ENCODE assay signal across 35 mouse cellular contexts in genomic region chr11:46580428-46580827, GRCm38 (mm10). TPM values are rescaled to one million over a fixed set of nuclear protein-coding genes. Genes with fewer than 3 reads are reported as not detected.
"Had no signal": no experiment of that assay in that cellular context is flagged by ENCODE, and none has a peak within 500 bp of the region (broad histone marks: within the 10 kb centered on the region; RNA-seq: fewer than 3 reads in every experiment).

No protein-coding gene starts in this region.

- H3K9ac ChIP-seq: heart, embryonic 13.5 days; heart, embryonic 15.5 days; hindbrain, embryonic 13.5 days; hindbrain, embryonic 15.5 days; kidney, embryonic 15.5 days; limb, embryonic 12.5 days; liver, embryonic 13.5 days; liver, embryonic 15.5 days had no signal

- H3K4me3 ChIP-seq: gastrocnemius, adult 2 months; heart, adult 2 months; heart, embryonic 13.5 days; heart, embryonic 15.5 days; hindbrain, embryonic 13.5 days; hindbrain, embryonic 15.5 days; kidney, embryonic 15.5 days; left cerebral cortex, adult 2 months; limb, embryonic 10.5 days; limb, embryonic 12.5 days; liver, embryonic 13.5 days; liver, embryonic 15.5 days had no signal

- DNase-seq: gastrocnemius, adult 2 months; gastrocnemius, postnatal 10 days; gastrocnemius, postnatal 25 days; heart, adult 2 months; heart, postnatal 14 days; heart, postnatal 36 days; kidney, adult 11 months; kidney, postnatal 10 days; liver, embryonic 13.5 days had no signal

- H3K4me2 ChIP-seq: heart, embryonic 11.5 days; heart, embryonic 13.5 days; heart, embryonic 15.5 days; hindbrain, embryonic 13.5 days; hindbrain, embryonic 15.5 days; kidney, embryonic 15.5 days; limb, embryonic 12.5 days; liver, embryonic 13.5 days; liver, embryonic 15.5 days had no signal

- H3K4me1 ChIP-seq: heart, embryonic 15.5 days; hindbrain, embryonic 13.5 days; hindbrain, embryonic 15.5 days; kidney, embryonic 15.5 days; limb, embryonic 10.5 days; limb, embryonic 12.5 days had no signal

- H3K27ac ChIP-seq: gastrocnemius, adult 2 months; heart, adult 2 months; heart, embryonic 13.5 days; heart, embryonic 15.5 days; hindbrain, embryonic 13.5 days; hindbrain, embryonic 15.5 days; hindbrain, postnatal 0 days; kidney, embryonic 15.5 days; left cerebral cortex, adult 2 months; limb, embryonic 10.5 days; limb, embryonic 12.5 days; liver, embryonic 13.5 days; liver, embryonic 15.5 days had no signal

- H3K9me3 ChIP-seq: heart, embryonic 13.5 days; heart, embryonic 15.5 days; hindbrain, embryonic 13.5 days; hindbrain, embryonic 15.5 days; kidney, embryonic 15.5 days; limb, embryonic 10.5 days; limb, embryonic 12.5 days; liver, embryonic 13.5 days; liver, embryonic 15.5 days had no signal

- H3K27me3 ChIP-seq: heart, embryonic 13.5 days; heart, embryonic 15.5 days; hindbrain, embryonic 13.5 days; hindbrain, embryonic 15.5 days; kidney, embryonic 15.5 days; limb, embryonic 12.5 days; liver, embryonic 13.5 days; liver, embryonic 15.5 days had no signal

- ATAC-seq: forebrain, embryonic 16.5 days; hindbrain, postnatal 0 days; intestine, embryonic 16.5 days had no signal

- H3K36me3 ChIP-seq: heart, embryonic 13.5 days; heart, embryonic 15.5 days; hindbrain, embryonic 13.5 days; hindbrain, embryonic 15.5 days; kidney, embryonic 15.5 days; limb, embryonic 10.5 days; limb, embryonic 12.5 days; liver, embryonic 13.5 days; liver, embryonic 15.5 days had no signal

RNA-seq across cellular contexts. Expression of gene BC053393, which starts 9.1 kb away (rescaled TPM):
- total RNA-seq: gastrocnemius, adult 2 months; gastrocnemius, postnatal 10 days; gastrocnemius, postnatal 25 days; heart, adult 2 months; heart, postnatal 14 days; heart, postnatal 36 days; hematopoietic stem cell, adult 5-6 weeks; hindbrain, postnatal 0 days; layer of hippocampus, adult 18-20 months; layer of hippocampus, postnatal 10 days; layer of hippocampus, postnatal 25 days; left cerebral cortex, adult 2 months had no signal
- polyA plus RNA-seq: forebrain, embryonic 16.5 days; gonadal fat pad, adult 2 months; heart, adult 2 months; hindbrain, embryonic 11.5 days; hindbrain, embryonic 13.5 days; hindbrain, embryonic 15.5 days; hindbrain, postnatal 0 days; intestine, embryonic 14.5 days; intestine, embryonic 16.5 days; kidney, embryonic 15.5 days; large intestine, adult 2 months; limb, embryonic 10.5 days; liver, embryonic 13.5 days; liver, embryonic 15.5 days had no signal

RNA-seq across cellular contexts. Expression of gene Dppa1, which starts 48.6 kb away (rescaled TPM):
- total RNA-seq: gastrocnemius, adult 2 months; gastrocnemius, postnatal 10 days; gastrocnemius, postnatal 25 days; heart, adult 2 months; heart, postnatal 14 days; heart, postnatal 36 days; hematopoietic stem cell, adult 5-6 weeks; hindbrain, postnatal 0 days; layer of hippocampus, adult 18-20 months; layer of hippocampus, postnatal 10 days; layer of hippocampus, postnatal 25 days; left cerebral cortex, postnatal 14 days; left cerebral cortex, postnatal 36 days had no signal
- polyA plus RNA-seq: forebrain, embryonic 16.5 days; frontal cortex, adult 2 months; gonadal fat pad, adult 2 months; heart, adult 2 months; heart, embryonic 11.5 days; heart, embryonic 13.5 days; heart, embryonic 15.5 days; heart, postnatal 0 days; hindbrain, embryonic 11.5 days; hindbrain, embryonic 13.5 days; hindbrain, embryonic 15.5 days; hindbrain, postnatal 0 days; intestine, embryonic 14.5 days; intestine, embryonic 16.5 days; kidney, embryonic 15.5 days; large intestine, adult 2 months; limb, embryonic 10.5 days; limb, embryonic 12.5 days; limb, embryonic 14.5 days; liver, embryonic 13.5 days; liver, embryonic 15.5 days had no signal

RNA-seq across cellular contexts. Expression of gene Gm12169, which starts 56.4 kb away (rescaled TPM):
- total RNA-seq: gastrocnemius, adult 2 months; gastrocnemius, postnatal 10 days; gastrocnemius, postnatal 25 days; heart, adult 2 months; heart, postnatal 14 days; heart, postnatal 36 days; hematopoietic stem cell, adult 5-6 weeks; hindbrain, postnatal 0 days; layer of hippocampus, adult 18-20 months; layer of hippocampus, postnatal 10 days; layer of hippocampus, postnatal 25 days; left cerebral cortex, adult 2 months; left cerebral cortex, postnatal 14 days; left cerebral cortex, postnatal 36 days had no signal
- polyA plus RNA-seq: forebrain, embryonic 16.5 days; frontal cortex, adult 2 months; gonadal fat pad, adult 2 months; heart, adult 2 months; heart, embryonic 11.5 days; heart, embryonic 13.5 days; heart, embryonic 15.5 days; heart, postnatal 0 days; hindbrain, embryonic 11.5 days; hindbrain, embryonic 13.5 days; hindbrain, embryonic 15.5 days; hindbrain, postnatal 0 days; intestine, embryonic 14.5 days; intestine, embryonic 16.5 days; kidney, embryonic 15.5 days; large intestine, adult 2 months; limb, embryonic 10.5 days; limb, embryonic 12.5 days; limb, embryonic 14.5 days; liver, embryonic 13.5 days; liver, embryonic 15.5 days had no signal
